Comparison of ENCODE assay signal across 8 mouse cellular contexts in genomic region chr11:70700613-70701012, GRCm38 (mm10). TPM values are rescaled to one million over a fixed set of nuclear protein-coding genes. Genes with fewer than 3 reads are reported as not detected.
A peak's percentile ranks its signal among the peaks of the same experiment; 100 is the strongest.
DNase-seq lines count a peak whose midpoint lies in the region; ATAC-seq and TF ChIP-seq lines count a peak whose summit lies in the region.

No protein-coding gene starts in this region.

- H3K4me3 ChIP-seq in bone marrow, adult 2 months (replicated peaks; ENCODE audit: control insufficient read depth, low read depth, low read length) = peak overlapping the region; percentile 75
- H3K4me3 ChIP-seq in forebrain, embryonic 10.5 days = peak overlapping the region; percentile 95
- H3K4me3 ChIP-seq in heart, embryonic 14.5 days (ENCODE audit: control insufficient read depth in 1 of 2, insufficient read depth in 1 of 2, low read depth in 1 of 2, low read length in 2 of 2) = peak overlapping the region; percentile 93 to 97
- H3K4me3 ChIP-seq in neural tube, embryonic 14.5 days (ENCODE audit: low read depth, low read length) = peak overlapping the region; percentile 94

- peak overlapping the region; percentile 92 for H3K4me2 ChIP-seq in heart, embryonic 14.5 days (ENCODE audit: low read length)
- peak overlapping the region; percentile 69 for H3K4me2 ChIP-seq in neural tube, embryonic 14.5 days (ENCODE audit: low read depth, low read length)

- H3K4me1 ChIP-seq in bone marrow, adult 2 months (ENCODE audit: control insufficient read depth, insufficient read depth, low read length) = no peaks in the 10 kb centered on the region; the same call in 1 of the 2 replicates
- peaks cover 33% of the 10 kb centered on the region for H3K4me1 ChIP-seq in forebrain, embryonic 10.5 days
- peaks cover 16 to 31% of the 10 kb centered on the region in 2 experiments for H3K4me1 ChIP-seq in heart, embryonic 14.5 days (ENCODE audit: control insufficient read depth in 2 of 2, insufficient read depth in 2 of 2, low read length in 2 of 2)
- peaks cover 10% of the 10 kb centered on the region for H3K4me1 ChIP-seq in neural tube, embryonic 14.5 days (ENCODE audit: control insufficient read depth, insufficient read depth, low read length)

- WGBS in bone marrow, adult 2 months = under 1% methylated on average over 34 of the region's 34 CpGs
- WGBS in forebrain, embryonic 10.5 days = under 1% methylated on average over 34 of the region's 34 CpGs
- 0% methylated on average over 34 of the region's 34 CpGs for WGBS in heart, embryonic 14.5 days
- WGBS in neural tube, embryonic 14.5 days = under 1% methylated on average over 33 of the region's 34 CpGs

- DNase-seq in CD4-positive helper T cell, adult 2 months (ENCODE audit: low read depth, low spot score) = peak; percentile 68
- DNase-seq in forebrain, embryonic 10.5 days (ENCODE audit: extremely low spot score, low spot score) = peak; percentile 62
- peak; percentile 86 for DNase-seq in kidney, postnatal 10 days
- DNase-seq in lung, adult 18-20 months = peak; percentile 78 to 85
- DNase-seq in testis, postnatal 14 days (ENCODE audit: low spot score) = peak; percentile 69

- TF ChIP-seq POLR2A in bone marrow, adult 2 months (IDR thresholded peaks at IDR 0.05; ENCODE audit: borderline replicate concordance, control insufficient read depth, low read depth, low read length) = no peak

- ATAC-seq in heart, embryonic 14.5 days (ENCODE audit: insufficient number of reproducible peaks, insufficient read depth, low FRiP score, low read depth) = peak; percentile 42
- peak; percentile 52 for ATAC-seq in neural tube, embryonic 14.5 days (ENCODE audit: low read depth)

- H3K27me3 ChIP-seq in forebrain, embryonic 10.5 days (ENCODE audit: poor library complexity, severe bottlenecking) = no peaks in the 10 kb centered on the region
- no peaks in the 10 kb centered on the region for H3K27me3 ChIP-seq in heart, embryonic 14.5 days (ENCODE audit: control insufficient read depth, insufficient read depth, low read length)
- 0 out of 2 replicates have a peak, but pooled peaks cover 2% of the 10 kb centered on the region for H3K27me3 ChIP-seq in neural tube, embryonic 14.5 days (ENCODE audit: control insufficient read depth, insufficient read depth, low read length)

- no peak for TF ChIP-seq CTCF in bone marrow, adult 2 months (IDR thresholded peaks at IDR 0.05; ENCODE audit: control insufficient read depth, insufficient read depth, low read length)

- no peaks in the 10 kb centered on the region for H3K9me3 ChIP-seq in forebrain, embryonic 10.5 days
- H3K9me3 ChIP-seq in heart, embryonic 14.5 days (ENCODE audit: control insufficient read depth, low read length) = no peaks in the 10 kb centered on the region
- no peaks in the 10 kb centered on the region for H3K9me3 ChIP-seq in neural tube, embryonic 14.5 days (ENCODE audit: control insufficient read depth, low read length)

- H3K27ac ChIP-seq in bone marrow, adult 2 months (ENCODE audit: control insufficient read depth, insufficient read depth, low read depth, low read length, poor library complexity) = peak overlapping the region; percentile 43; the same call in 1 of the 2 replicates
- peak overlapping the region; percentile 95 for H3K27ac ChIP-seq in forebrain, embryonic 10.5 days
- peak overlapping the region; percentile 84 to 98 for H3K27ac ChIP-seq in heart, embryonic 14.5 days (replicated peaks in 1 of 2; ENCODE audit: control insufficient read depth in 1 of 2, insufficient read depth in 1 of 2, low read depth in 2 of 2, low read length in 2 of 2)
- H3K27ac ChIP-seq in neural tube, embryonic 14.5 days (ENCODE audit: low read depth, low read length) = peak overlapping the region; percentile 86; the same call in 1 of the 2 replicates

- peak overlapping the region; percentile 98 for H3K9ac ChIP-seq in heart, embryonic 14.5 days (ENCODE audit: low read length)
- H3K9ac ChIP-seq in neural tube, embryonic 14.5 days (replicated peaks; ENCODE audit: low read depth, low read length) = peak overlapping the region; percentile 72

- H3K36me3 ChIP-seq in forebrain, embryonic 10.5 days (replicated peaks) = peaks cover 34% of the 10 kb centered on the region
- peaks cover 26% of the 10 kb centered on the region for H3K36me3 ChIP-seq in heart, embryonic 14.5 days (ENCODE audit: control insufficient read depth, insufficient read depth, low read length)
- H3K36me3 ChIP-seq in neural tube, embryonic 14.5 days (ENCODE audit: control insufficient read depth, insufficient read depth, low read length) = peaks cover 13% of the 10 kb centered on the region; the same call in 1 of the 2 replicates

RNA-seq across cellular contexts. Expression of gene Kif1c, which starts 0.3 kb away (rescaled TPM):
- polyA plus RNA-seq in bone marrow, adult 2 months (2011; ENCODE audit: insufficient read depth, insufficient read length, low replicate concordance, missing spikeins) = 10.0 and 13.7 TPM in 2 replicates
- 1.5 and 1.8 TPM in 2 replicates for polyA plus RNA-seq in forebrain, embryonic 10.5 days (2016; fragmentation: Nextera tagmentation; extraction: Ambion mirVana)
- polyA plus RNA-seq in heart, embryonic 14.5 days (2014; fragmentation: Nextera tagmentation; extraction: Ambion mirVana) = 13.9 and 18.9 TPM in 2 replicates
- 3.1 and 3.2 TPM in 2 replicates for polyA plus RNA-seq in neural tube, embryonic 14.5 days (2014; fragmentation: Nextera tagmentation; extraction: Ambion mirVana)

RNA-seq across cellular contexts. Expression of gene Inca1, which starts 0.7 kb away (rescaled TPM):
- not detected in 2 replicates for polyA plus RNA-seq in bone marrow, adult 2 months (2011; ENCODE audit: insufficient read depth, insufficient read length, low replicate concordance, missing spikeins)
- 0.63 and 1.1 TPM in 2 replicates for polyA plus RNA-seq in forebrain, embryonic 10.5 days (2016; fragmentation: Nextera tagmentation; extraction: Ambion mirVana)
- 2.1 and 2.7 TPM in 2 replicates for polyA plus RNA-seq in heart, embryonic 14.5 days (2014; fragmentation: Nextera tagmentation; extraction: Ambion mirVana)
- 1.4 and 1.5 TPM in 2 replicates for polyA plus RNA-seq in neural tube, embryonic 14.5 days (2014; fragmentation: Nextera tagmentation; extraction: Ambion mirVana)

RNA-seq across cellular contexts. Expression of gene Camta2, which starts 12.7 kb away (rescaled TPM):
- polyA plus RNA-seq in bone marrow, adult 2 months (2011; ENCODE audit: insufficient read depth, insufficient read length, low replicate concordance, missing spikeins) = 11.2 and 24.0 TPM in 2 replicates
- 7.4 and 9.1 TPM in 2 replicates for polyA plus RNA-seq in forebrain, embryonic 10.5 days (2016; fragmentation: Nextera tagmentation; extraction: Ambion mirVana)
- 13.7 and 13.8 TPM in 2 replicates for polyA plus RNA-seq in heart, embryonic 14.5 days (2014; fragmentation: Nextera tagmentation; extraction: Ambion mirVana)
- polyA plus RNA-seq in neural tube, embryonic 14.5 days (2014; fragmentation: Nextera tagmentation; extraction: Ambion mirVana) = 24.9 and 29.0 TPM in 2 replicates

RNA-seq across cellular contexts. Expression of gene Spag7, which starts 31.4 kb away (rescaled TPM):
- 37.1 and 70.9 TPM in 2 replicates for polyA plus RNA-seq in bone marrow, adult 2 months (2011; ENCODE audit: insufficient read depth, insufficient read length, low replicate concordance, missing spikeins)
- polyA plus RNA-seq in forebrain, embryonic 10.5 days (2016; fragmentation: Nextera tagmentation; extraction: Ambion mirVana) = 176 and 181 TPM in 2 replicates
- 177 TPM in 2 replicates for polyA plus RNA-seq in heart, embryonic 14.5 days (2014; fragmentation: Nextera tagmentation; extraction: Ambion mirVana)
- polyA plus RNA-seq in neural tube, embryonic 14.5 days (2014; fragmentation: Nextera tagmentation; extraction: Ambion mirVana) = 136 and 151 TPM in 2 replicates

RNA-seq across cellular contexts. Expression of gene Eno3, which starts 43.6 kb away (rescaled TPM):
- polyA plus RNA-seq in bone marrow, adult 2 months (2011; ENCODE audit: insufficient read depth, insufficient read length, low replicate concordance, missing spikeins) = 14.7 and 29.8 TPM in 2 replicates
- polyA plus RNA-seq in forebrain, embryonic 10.5 days (2016; fragmentation: Nextera tagmentation; extraction: Ambion mirVana) = 33.4 and 44.7 TPM in 2 replicates
- polyA plus RNA-seq in heart, embryonic 14.5 days (2014; fragmentation: Nextera tagmentation; extraction: Ambion mirVana) = 468 and 495 TPM in 2 replicates
- 8.3 and 10.1 TPM in 2 replicates for polyA plus RNA-seq in neural tube, embryonic 14.5 days (2014; fragmentation: Nextera tagmentation; extraction: Ambion mirVana)

Comparison
In these comparisons a context has a peak if more than half of its experiments do, and no peak if none do; other contexts are left out.
1. Peak in every context shown above with its lines: DNase-seq, ATAC-seq, H3K4me3 ChIP-seq and H3K27ac ChIP-seq.
2. H3K27ac ChIP-seq: peak in every context shown above with its lines; median percentile 95 in forebrain, embryonic 10.5 days; 91 in heart, embryonic 14.5 days; 86 in neural tube, embryonic 14.5 days; 43 in bone marrow, adult 2 months.